Mouse (Mus musculus): ENCODE measurements around the gene Limch1.

DNA sequence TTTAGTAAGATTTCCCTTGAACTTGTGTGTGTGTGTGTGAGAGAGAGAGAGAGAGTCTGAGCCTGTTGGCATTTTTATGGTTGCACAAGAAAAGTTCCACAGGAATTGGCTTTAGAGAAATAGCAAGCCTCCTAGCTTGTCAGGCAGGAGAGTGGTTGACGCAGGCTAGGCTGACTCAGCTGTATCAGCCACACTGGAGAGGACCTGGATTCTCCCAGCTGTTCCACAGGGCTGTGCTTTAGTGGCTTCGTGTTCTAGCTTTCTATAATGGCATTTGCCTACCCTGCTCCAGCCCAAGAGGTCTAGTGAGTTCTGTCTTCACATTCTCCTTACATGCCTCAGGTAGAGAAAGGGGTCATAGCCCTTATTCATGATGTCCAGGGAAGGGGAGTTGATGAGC, 13.7 kb downstream of the Limch1 start:
- TF ChIP-seq CTCF (conservative IDR thresholded peaks at IDR 0.05; ENCODE audit: low read length): no peak
- no peak for TF ChIP-seq NANOG (IDR thresholded peaks at IDR 0.05; ENCODE audit: borderline replicate concordance, low read length)
